Mouse (Mus musculus): ENCODE data around the gene Fam81b. TPM values are rescaled to one million over a fixed set of nuclear protein-coding genes. Genes with fewer than 3 reads are reported as not detected.

Gene Fam81b
- polyA plus RNA-seq, 1 experiment from 2014 or later: not detected

DNA sequence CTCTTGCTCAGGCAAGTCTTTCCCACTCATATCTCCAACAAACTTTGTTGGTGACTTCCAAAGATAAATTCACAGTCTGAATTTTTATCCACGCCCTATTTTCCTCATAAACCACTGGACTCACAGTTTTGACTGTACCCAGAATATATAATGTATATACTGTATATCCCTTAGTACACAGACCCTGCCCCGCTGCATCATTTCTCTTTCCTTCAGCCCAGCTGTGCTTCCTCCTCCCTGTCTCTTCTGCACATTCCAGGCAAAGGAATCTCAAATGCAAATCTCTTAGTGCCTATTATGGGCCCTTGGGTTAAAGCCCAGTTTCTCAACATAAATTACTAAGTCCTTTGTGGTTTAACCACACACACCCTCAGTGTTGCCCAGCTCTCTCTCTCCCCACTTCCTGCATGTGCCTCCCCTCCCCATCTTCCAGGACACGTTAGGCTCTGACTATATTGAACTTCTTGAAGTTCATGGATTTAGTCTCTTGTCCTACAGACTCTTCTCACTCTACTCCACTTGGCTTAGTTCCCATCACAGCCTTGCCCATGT lies 107.5 kb downstream of the Fam81b start:
- H3K27ac ChIP-seq (ENCODE audit: low read depth, low read length): no peak overlapping the region

GRCm38 (mm10) chr13:76195431-76196138 lies 109.3 kb downstream of the Fam81b start:
- Histone ChIP-seq H3K4me2 (replicated peaks; ENCODE audit: low read depth) (no peak overlapping the region), H3K9ac (ENCODE audit: low read depth, low read length) (no peak overlapping the region), H3K4me3 (ENCODE audit: low read depth, low read length) (no peak overlapping the region), H3K4me1 (replicated peaks; ENCODE audit: control insufficient read depth, insufficient read depth, low read length) (no peaks in the 10 kb centered on the region), H3K9me3 (ENCODE audit: control insufficient read depth) (no peaks in the 10 kb centered on the region), H3K27ac (ENCODE audit: low read depth, low read length) (no peak overlapping the region), H3K27me3 (replicated peaks; ENCODE audit: control insufficient read depth, insufficient read depth, low read length) (no peaks in the 10 kb centered on the region), H3K36me3 (ENCODE audit: control insufficient read depth, insufficient read depth) (peaks cover 6% of the 10 kb centered on the region; the same call in 1 of the 2 replicates)
- 91% methylated on average over 8 of the region's 8 CpGs for whole genome bisulfite sequencing
- no peak for TF ChIP-seq CTCF (IDR thresholded peaks at IDR 0.05; ENCODE audit: low read depth)
- no peak for ATAC-seq

More for the DNA sequence above, 107.5 kb downstream of the Fam81b start:
- 66% methylated on average over 3 of the region's 3 CpGs for WGBS
- Histone ChIP-seq H3K4me3 (ENCODE audit: low read depth, low read length) (no peak overlapping the region), H3K36me3 (ENCODE audit: control insufficient read depth, insufficient read depth) (no peaks in the 10 kb centered on the region), H3K9ac (ENCODE audit: low read depth, low read length) (no peak overlapping the region), H3K4me1 (replicated peaks; ENCODE audit: control insufficient read depth, insufficient read depth, low read length) (no peaks in the 10 kb centered on the region), H3K4me2 (replicated peaks; ENCODE audit: low read depth) (no peak overlapping the region), H3K9me3 (ENCODE audit: control insufficient read depth) (no peaks in the 10 kb centered on the region), H3K27me3 (replicated peaks; ENCODE audit: control insufficient read depth, insufficient read depth, low read length) (no peaks in the 10 kb centered on the region)
- no peak for TF ChIP-seq CTCF (IDR thresholded peaks at IDR 0.05; ENCODE audit: low read depth)
- ATAC-seq: no peak

DNA sequence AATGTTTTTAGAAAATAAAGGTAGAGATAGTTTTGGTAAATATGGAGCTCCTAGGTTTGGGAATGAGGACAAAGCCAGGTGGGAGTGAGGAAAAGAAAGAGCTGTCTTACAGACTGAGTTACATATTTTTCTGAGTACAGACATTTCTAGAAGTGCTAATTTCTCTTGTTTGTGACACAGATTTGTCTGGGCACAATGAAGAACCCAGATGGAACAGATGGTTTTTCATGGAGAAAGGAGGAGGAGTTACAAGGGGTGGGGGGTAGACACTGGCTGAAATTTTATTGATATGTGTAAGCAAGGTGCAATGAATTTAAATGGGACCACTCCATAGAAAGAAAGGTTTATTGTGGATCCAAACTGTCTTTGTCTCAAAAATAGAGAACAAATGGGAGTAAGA lies 109.9 kb downstream of the Fam81b start:
- Histone ChIP-seq H3K4me1 (replicated peaks; ENCODE audit: control insufficient read depth, insufficient read depth, low read length) (no peaks in the 10 kb centered on the region), H3K4me3 (ENCODE audit: low read depth, low read length) (no peak overlapping the region), H3K9ac (ENCODE audit: low read depth, low read length) (no peak overlapping the region), H3K27me3 (replicated peaks; ENCODE audit: control insufficient read depth, insufficient read depth, low read length) (no peaks in the 10 kb centered on the region), H3K36me3 (ENCODE audit: control insufficient read depth, insufficient read depth) (peaks cover 6% of the 10 kb centered on the region; the same call in 1 of the 2 replicates), H3K9me3 (ENCODE audit: control insufficient read depth) (no peaks in the 10 kb centered on the region), H3K27ac (ENCODE audit: low read depth, low read length) (no peak overlapping the region), H3K4me2 (replicated peaks; ENCODE audit: low read depth) (no peak overlapping the region)
- no peak for ATAC-seq
- TF ChIP-seq CTCF (IDR thresholded peaks at IDR 0.05; ENCODE audit: low read depth): no peak

- Histone ChIP-seq H3K4me2 (replicated peaks; ENCODE audit: low read depth) (no peak overlapping the region), H3K27ac (ENCODE audit: low read depth, low read length) (no peak overlapping the region), H3K36me3 (ENCODE audit: control insufficient read depth, insufficient read depth) (peaks cover 18% of the 10 kb centered on the region; the same call in 1 of the 2 replicates), H3K27me3 (replicated peaks; ENCODE audit: control insufficient read depth, insufficient read depth, low read length) (no peaks in the 10 kb centered on the region), H3K9ac (ENCODE audit: low read depth, low read length) (no peak overlapping the region), H3K9me3 (ENCODE audit: control insufficient read depth) (no peaks in the 10 kb centered on the region), H3K4me1 (replicated peaks; ENCODE audit: control insufficient read depth, insufficient read depth, low read length) (no peaks in the 10 kb centered on the region), H3K4me3 (ENCODE audit: low read depth, low read length) (no peak overlapping the region)
- 65% methylated on average over 3 of the region's 3 CpGs for WGBS
- no peak for ATAC-seq
- TF ChIP-seq CTCF (IDR thresholded peaks at IDR 0.05; ENCODE audit: low read depth): no peak
Measured at GRCm38 (mm10) chr13:76190273-76190672, 114.6 kb downstream of the Fam81b start.

- Histone ChIP-seq H3K4me3 (ENCODE audit: low read depth, low read length) (no peak overlapping the region), H3K36me3 (ENCODE audit: control insufficient read depth, insufficient read depth) (peaks cover 18% of the 10 kb centered on the region; the same call in 1 of the 2 replicates), H3K4me2 (replicated peaks; ENCODE audit: low read depth) (no peak overlapping the region), H3K27ac (ENCODE audit: low read depth, low read length) (no peak overlapping the region), H3K9ac (ENCODE audit: low read depth, low read length) (no peak overlapping the region), H3K27me3 (replicated peaks; ENCODE audit: control insufficient read depth, insufficient read depth, low read length) (no peaks in the 10 kb centered on the region), H3K9me3 (ENCODE audit: control insufficient read depth) (no peaks in the 10 kb centered on the region), H3K4me1 (replicated peaks; ENCODE audit: control insufficient read depth, insufficient read depth, low read length) (no peaks in the 10 kb centered on the region)
- ATAC-seq: no peak
- no peak for TF ChIP-seq CTCF (IDR thresholded peaks at IDR 0.05; ENCODE audit: low read depth)
- 83% methylated on average over 3 of the region's 3 CpGs for WGBS
Measured at GRCm38 (mm10) chr13:76189190-76189589, 115.7 kb downstream of the Fam81b start.

- Histone ChIP-seq H3K4me3 (ENCODE audit: low read depth, low read length) (no peak overlapping the region), H3K9ac (ENCODE audit: low read depth, low read length) (no peak overlapping the region)
- 92% methylated on average over 5 of the region's 5 CpGs for WGBS
Measured at GRCm38 (mm10) chr13:76187651-76188050, 117.2 kb downstream of the Fam81b start.

More at GRCm38 (mm10) chr13:76187651-76188050, 117.2 kb downstream of the Fam81b start:
- no peak overlapping the region for H3K4me2 ChIP-seq (replicated peaks; ENCODE audit: low read depth)
- H3K9me3 ChIP-seq (ENCODE audit: control insufficient read depth): no peaks in the 10 kb centered on the region
- no peaks in the 10 kb centered on the region for H3K4me1 ChIP-seq (replicated peaks; ENCODE audit: control insufficient read depth, insufficient read depth, low read length)
- H3K27ac ChIP-seq (ENCODE audit: low read depth, low read length): no peak overlapping the region
- ATAC-seq: no peak
- peaks cover 20% of the 10 kb centered on the region; the same call in 1 of the 2 replicates for H3K36me3 ChIP-seq (ENCODE audit: control insufficient read depth, insufficient read depth)
- no peak for TF ChIP-seq CTCF (IDR thresholded peaks at IDR 0.05; ENCODE audit: low read depth)
- no peaks in the 10 kb centered on the region for H3K27me3 ChIP-seq (replicated peaks; ENCODE audit: control insufficient read depth, insufficient read depth, low read length)

Measured in intestine, postnatal 0 days (tissue).